Mouse (Mus musculus): ENCODE measurements around the gene Hmgb2. TPM values are rescaled to one million over a fixed set of nuclear protein-coding genes. Genes with fewer than 3 reads are reported as not detected.

Hmgb2 gene
- polyA plus RNA-seq, 1 experiment, result 95.5 TPM

- H3K4me3 ChIP-seq (replicated peaks), result no peak overlapping the region
- peaks cover 41% of the 10 kb centered on the region for H3K4me1 ChIP-seq
- H3K36me3 ChIP-seq (replicated peaks; ENCODE audit: low read length), result peaks cover 84% of the 10 kb centered on the region
- no peaks in the 10 kb centered on the region for H3K27me3 ChIP-seq (replicated peaks)
- TF ChIP-seq FLI1 (IDR thresholded peaks at IDR 0.05; ENCODE audit: low read length), result no peak
- TF ChIP-seq GATA1 (IDR thresholded peaks at IDR 0.05; ENCODE audit: borderline replicate concordance, low read length), result no peak
- H3K9me3 ChIP-seq, result peaks cover 7% of the 10 kb centered on the region
These were observed 20.5 kb downstream of the Hmgb2 start for GRCm38 (mm10) chr8:57532223-57532622.

GRCm38 (mm10) chr8:57533106-57533505, 21.4 kb downstream of the Hmgb2 start:
- H3K36me3 ChIP-seq (replicated peaks; ENCODE audit: low read length), result peaks cover 84% of the 10 kb centered on the region
- TF ChIP-seq FLI1 (IDR thresholded peaks at IDR 0.05; ENCODE audit: low read length) (no peak), GATA1 (IDR thresholded peaks at IDR 0.05; ENCODE audit: borderline replicate concordance, low read length) (no peak)
- H3K27me3 ChIP-seq (replicated peaks), result no peaks in the 10 kb centered on the region
- no peak overlapping the region for H3K4me3 ChIP-seq (replicated peaks)
- peaks cover 7% of the 10 kb centered on the region for H3K9me3 ChIP-seq
- peaks cover 41% of the 10 kb centered on the region for H3K4me1 ChIP-seq

- no peak for TF ChIP-seq FLI1 (IDR thresholded peaks at IDR 0.05; ENCODE audit: low read length)
- TF ChIP-seq GATA1 (IDR thresholded peaks at IDR 0.05; ENCODE audit: borderline replicate concordance, low read length), result no peak
- no peak overlapping the region for H3K4me3 ChIP-seq (replicated peaks)
- peaks cover 88% of the 10 kb centered on the region for H3K36me3 ChIP-seq (replicated peaks; ENCODE audit: low read length)
- peaks cover 41% of the 10 kb centered on the region for H3K4me1 ChIP-seq
- H3K9me3 ChIP-seq, result peaks cover 7% of the 10 kb centered on the region
- no peaks in the 10 kb centered on the region for H3K27me3 ChIP-seq (replicated peaks)
These were observed 22.8 kb downstream of the Hmgb2 start for GRCm38 (mm10) chr8:57534495-57534894.

- TF ChIP-seq GATA1 (IDR thresholded peaks at IDR 0.05; ENCODE audit: borderline replicate concordance, low read length), result no peak
- TF ChIP-seq FLI1 (IDR thresholded peaks at IDR 0.05; ENCODE audit: low read length), result no peak
- Histone ChIP-seq H3K36me3 (replicated peaks; ENCODE audit: low read length) (peaks cover 76% of the 10 kb centered on the region), H3K4me1 (peaks cover 44% of the 10 kb centered on the region), H3K27me3 (replicated peaks) (no peaks in the 10 kb centered on the region), H3K9me3 (peaks cover 7% of the 10 kb centered on the region), H3K4me3 (replicated peaks) (peak overlapping the region; percentile 50)
These were observed 24.5 kb downstream of the Hmgb2 start for GRCm38 (mm10) chr8:57536167-57536566.

GRCm38 (mm10) chr8:57538601-57539000, 26.9 kb downstream of the Hmgb2 start:
- no peak for TF ChIP-seq FLI1 (IDR thresholded peaks at IDR 0.05; ENCODE audit: low read length)
- TF ChIP-seq GATA1 (IDR thresholded peaks at IDR 0.05; ENCODE audit: borderline replicate concordance, low read length), result no peak
- peaks cover 70% of the 10 kb centered on the region for H3K36me3 ChIP-seq (replicated peaks; ENCODE audit: low read length)
- H3K4me1 ChIP-seq, result peaks cover 54% of the 10 kb centered on the region
- H3K4me3 ChIP-seq (replicated peaks), result no peak overlapping the region
- peaks cover 7% of the 10 kb centered on the region for H3K9me3 ChIP-seq
- no peaks in the 10 kb centered on the region for H3K27me3 ChIP-seq (replicated peaks)

GRCm38 (mm10) chr8:57540110-57540838, 28.6 kb downstream of the Hmgb2 start:
- Histone ChIP-seq H3K27me3 (replicated peaks) (no peaks in the 10 kb centered on the region), H3K4me1 (peaks cover 62% of the 10 kb centered on the region), H3K9me3 (peaks cover 3% of the 10 kb centered on the region), H3K36me3 (replicated peaks; ENCODE audit: low read length) (peaks cover 70% of the 10 kb centered on the region), H3K4me3 (replicated peaks) (no peak overlapping the region)
- TF ChIP-seq GATA1 (IDR thresholded peaks at IDR 0.05; ENCODE audit: borderline replicate concordance, low read length) (no peak), FLI1 (IDR thresholded peaks at IDR 0.05; ENCODE audit: low read length) (no peak)

GRCm38 (mm10) chr8:57540951-57541350, 29.2 kb downstream of the Hmgb2 start:
- Histone ChIP-seq H3K36me3 (replicated peaks; ENCODE audit: low read length) (peaks cover 70% of the 10 kb centered on the region), H3K4me3 (replicated peaks) (no peak overlapping the region), H3K27me3 (replicated peaks) (no peaks in the 10 kb centered on the region), H3K9me3 (no peaks in the 10 kb centered on the region), H3K4me1 (peaks cover 61% of the 10 kb centered on the region)
- TF ChIP-seq GATA1 (IDR thresholded peaks at IDR 0.05; ENCODE audit: borderline replicate concordance, low read length), result no peak
- TF ChIP-seq FLI1 (IDR thresholded peaks at IDR 0.05; ENCODE audit: low read length), result no peak

- H3K36me3 ChIP-seq (replicated peaks; ENCODE audit: low read length), result peaks cover 66% of the 10 kb centered on the region
- H3K4me1 ChIP-seq, result peaks cover 61% of the 10 kb centered on the region
- no peaks in the 10 kb centered on the region for H3K9me3 ChIP-seq
- H3K27me3 ChIP-seq (replicated peaks), result no peaks in the 10 kb centered on the region
- TF ChIP-seq GATA1 (IDR thresholded peaks at IDR 0.05; ENCODE audit: borderline replicate concordance, low read length), result no peak
- TF ChIP-seq FLI1 (IDR thresholded peaks at IDR 0.05; ENCODE audit: low read length), result no peak
- H3K4me3 ChIP-seq (replicated peaks), result no peak overlapping the region
These were observed 29.7 kb downstream of the Hmgb2 start for GRCm38 (mm10) chr8:57541405-57541804.

- no peak overlapping the region for H3K4me3 ChIP-seq (replicated peaks)
- peaks cover 62% of the 10 kb centered on the region for H3K36me3 ChIP-seq (replicated peaks; ENCODE audit: low read length)
- H3K4me1 ChIP-seq, result peaks cover 77% of the 10 kb centered on the region
- no peaks in the 10 kb centered on the region for H3K27me3 ChIP-seq (replicated peaks)
- H3K9me3 ChIP-seq, result no peaks in the 10 kb centered on the region
- TF ChIP-seq GATA1 (IDR thresholded peaks at IDR 0.05; ENCODE audit: borderline replicate concordance, low read length), result no peak
These were observed 34.7 kb downstream of the Hmgb2 start for GRCm38 (mm10) chr8:57546401-57546800.

GRCm38 (mm10) chr8:57546834-57547233, 35.1 kb downstream of the Hmgb2 start:
- TF ChIP-seq GATA1 (IDR thresholded peaks at IDR 0.05; ENCODE audit: borderline replicate concordance, low read length), result no peak
- no peak for TF ChIP-seq FLI1 (IDR thresholded peaks at IDR 0.05; ENCODE audit: low read length)
- Histone ChIP-seq H3K27me3 (replicated peaks) (no peaks in the 10 kb centered on the region), H3K9me3 (no peaks in the 10 kb centered on the region), H3K36me3 (replicated peaks; ENCODE audit: low read length) (peaks cover 66% of the 10 kb centered on the region), H3K4me1 (peaks cover 73% of the 10 kb centered on the region), H3K4me3 (replicated peaks) (peak overlapping the region; percentile 28)

Data from megakaryocyte, embryonic 14.5 days (primary cell).